Mouse (Mus musculus) midbrain, embryonic 15.5 days (tissue): ENCODE results near the gene Adcy5. TPM values are rescaled to one million over a fixed set of nuclear protein-coding genes. Genes with fewer than 3 reads are reported as not detected.
A peak's percentile ranks its signal among the peaks of the same experiment; 100 is the strongest.

Experiments
- ATAC-seq: fragments of 200-750 bp; cut with Nextera tagmentation; replicated peaks from 2 replicates; pipeline ENCODE4 v1.8.0; 2017; ENCODE audit warnings: moderate TSS enrichment
- H3K27ac ChIP-seq: fragments of 300-500 bp; sonication (generic); 2 replicates; pipeline ENCODE4 v1.5.1; 2015; ENCODE audit warnings: mild to moderate bottlenecking, inconsistent platforms
- H3K27me3 ChIP-seq: fragments of 300-500 bp; sonication (generic); replicated peaks from 2 replicates; pipeline ENCODE4 v1.6.1; 2015; ENCODE audit warnings: inconsistent platforms
- H3K36me3 ChIP-seq: fragments of 300-500 bp; sonication (generic); replicated peaks from 2 replicates; pipeline ENCODE4 v1.6.1; 2015; ENCODE audit warnings: inconsistent platforms
- H3K4me1 ChIP-seq: fragments of 300-500 bp; sonication (generic); 2 replicates; pipeline ENCODE4 v1.6.1; 2015; ENCODE audit warnings: inconsistent platforms
- H3K4me2 ChIP-seq: fragments of 300-500 bp; sonication (generic); 2 replicates; pipeline ENCODE4 v1.6.1; 2015; ENCODE audit warnings: inconsistent platforms, mild to moderate bottlenecking, moderate library complexity
- H3K4me3 ChIP-seq: fragments of 300-500 bp; sonication (generic); 2 replicates; pipeline ENCODE4 v1.5.1; 2015; ENCODE audit warnings: mild to moderate bottlenecking, inconsistent platforms
- H3K9ac ChIP-seq: fragments of 300-500 bp; sonication (generic); 2 replicates; pipeline ENCODE4 v1.6.1; 2015; ENCODE audit warnings: mild to moderate bottlenecking, inconsistent platforms
- H3K9me3 ChIP-seq: fragments of 300-500 bp; sonication (generic); 2 replicates; pipeline ENCODE4 v1.6.1; 2016; ENCODE audit warnings: inconsistent platforms
- WGBS: fragments of 180-500 bp; shearing (Covaris S2); methylation state at CpG from one replicate; pipeline ENCODE4 v1.1.7; 2015; ENCODE audit warnings: mixed read lengths; 5-methylcytosine and 5-hydroxymethylcytosine counted together
- polyA plus RNA-seq: library from polyadenylated mRNA; unstranded; fragments of >200 nt; fragmentation: Nextera tagmentation; extraction: Ambion mirVana; gene quantifications from 2 replicates; pipeline ENCODE4 v1.2.1, GENCODE M21; 2015

The Adcy5 gene
- polyA plus RNA-seq, 1 experiment from 2014 or later = 9.1 TPM

DNA sequence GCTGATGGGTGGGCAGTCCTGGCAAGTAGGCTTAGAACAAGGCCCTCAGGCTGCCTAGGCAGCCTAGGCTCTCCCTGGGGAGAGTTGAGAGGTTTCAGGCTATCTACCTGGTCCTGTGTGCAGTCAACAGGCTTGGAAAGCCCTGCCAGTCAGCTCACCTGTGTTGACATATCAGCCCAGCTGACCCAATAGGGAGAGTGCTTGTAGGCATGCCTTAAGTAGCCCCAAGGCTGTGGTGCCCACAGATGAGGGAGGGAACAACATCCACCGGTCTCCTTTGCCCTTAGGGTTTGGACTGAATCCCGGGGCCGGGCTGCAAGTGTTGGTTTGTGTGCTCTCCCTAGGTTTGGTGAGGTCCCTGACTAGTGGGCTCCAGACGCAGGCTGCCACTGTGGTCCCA is 37.8 kb downstream of the Adcy5 start:
- H3K27me3 ChIP-seq = no peaks in the 10 kb centered on the region
- no peak for ATAC-seq
- H3K4me1 ChIP-seq = no peaks in the 10 kb centered on the region
- WGBS = 75% methylated on average over 4 of the region's 4 CpGs
- H3K4me3 ChIP-seq = no peak overlapping the region
- no peak overlapping the region for H3K4me2 ChIP-seq
- no peak overlapping the region for H3K9ac ChIP-seq
- H3K36me3 ChIP-seq = no peaks in the 10 kb centered on the region
- H3K27ac ChIP-seq = no peak overlapping the region
- H3K9me3 ChIP-seq = no peaks in the 10 kb centered on the region

DNA sequence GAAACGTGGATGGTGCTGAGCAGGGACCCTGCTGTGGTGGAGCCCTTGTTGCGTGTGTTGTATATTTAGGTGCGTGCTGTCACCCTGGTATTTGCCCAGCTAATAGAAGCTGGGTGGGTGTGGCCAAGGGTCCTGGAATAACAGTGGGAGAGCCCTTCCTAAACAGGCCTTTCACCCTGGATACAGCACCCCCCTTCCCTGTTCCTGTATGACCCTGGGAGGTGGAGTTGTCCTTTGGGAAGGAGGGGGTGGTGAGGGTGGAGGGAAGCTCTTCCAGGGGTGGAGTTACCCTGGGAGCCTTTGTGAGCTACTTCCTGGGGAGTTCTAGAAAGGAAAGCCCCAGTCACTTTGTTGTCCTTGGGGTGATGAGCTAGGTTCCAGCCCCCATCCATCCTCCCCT is 38.7 kb downstream of the Adcy5 start:
- Histone ChIP-seq H3K9ac (no peak overlapping the region), H3K27me3 (no peaks in the 10 kb centered on the region), H3K4me2 (no peak overlapping the region), H3K36me3 (no peaks in the 10 kb centered on the region), H3K27ac (no peak overlapping the region), H3K4me3 (no peak overlapping the region), H3K9me3 (no peaks in the 10 kb centered on the region), H3K4me1 (no peaks in the 10 kb centered on the region)
- WGBS = 56% methylated on average over 3 of the region's 3 CpGs
- no peak for ATAC-seq

DNA sequence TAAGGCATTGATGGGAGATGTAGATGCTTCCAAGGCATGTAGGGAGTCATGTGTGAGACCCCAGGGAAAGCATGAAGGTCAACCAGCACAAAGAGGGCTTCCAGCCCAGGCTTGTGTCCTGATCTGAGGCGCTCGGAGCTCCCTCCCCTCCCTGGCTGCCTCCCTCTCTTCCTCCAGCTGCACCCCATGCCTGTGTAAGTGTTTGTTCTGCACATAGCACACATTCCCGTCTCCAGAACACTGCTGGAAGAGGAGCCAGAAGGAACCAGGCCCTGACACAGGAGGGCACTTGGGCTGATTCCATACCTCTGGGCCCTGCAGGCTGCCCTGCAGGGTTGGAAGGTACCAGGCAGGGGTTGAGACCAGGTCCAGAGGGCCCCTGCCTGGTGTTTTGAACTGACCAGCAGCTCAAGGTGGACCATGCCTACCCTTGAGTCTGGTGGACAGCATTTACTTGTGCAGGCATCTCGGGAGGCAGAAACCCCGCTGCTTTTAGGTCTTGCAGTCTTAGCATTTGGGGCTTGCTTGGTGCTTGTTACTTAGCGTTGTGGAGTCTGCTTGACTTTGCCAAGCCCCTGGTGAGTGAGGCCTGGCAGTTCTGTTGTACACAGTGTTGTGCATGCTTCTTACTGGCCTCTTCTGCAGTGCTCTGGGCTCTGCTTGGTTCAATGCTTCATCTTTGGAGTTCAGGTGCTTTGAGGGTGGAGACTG is 45.2 kb downstream of the Adcy5 start:
- Histone ChIP-seq H3K4me3 (no peak overlapping the region), H3K36me3 (no peaks in the 10 kb centered on the region), H3K4me1 (peaks cover 1% of the 10 kb centered on the region), H3K9me3 (no peaks in the 10 kb centered on the region), H3K27me3 (no peaks in the 10 kb centered on the region), H3K4me2 (no peak overlapping the region), H3K9ac (no peak overlapping the region), H3K27ac (0 out of 2 replicates have a peak overlapping the region, but pooled peaks have one; percentile 11)
- no peak for ATAC-seq
- 69% methylated on average over 6 of the region's 6 CpGs for whole genome bisulfite sequencing

DNA sequence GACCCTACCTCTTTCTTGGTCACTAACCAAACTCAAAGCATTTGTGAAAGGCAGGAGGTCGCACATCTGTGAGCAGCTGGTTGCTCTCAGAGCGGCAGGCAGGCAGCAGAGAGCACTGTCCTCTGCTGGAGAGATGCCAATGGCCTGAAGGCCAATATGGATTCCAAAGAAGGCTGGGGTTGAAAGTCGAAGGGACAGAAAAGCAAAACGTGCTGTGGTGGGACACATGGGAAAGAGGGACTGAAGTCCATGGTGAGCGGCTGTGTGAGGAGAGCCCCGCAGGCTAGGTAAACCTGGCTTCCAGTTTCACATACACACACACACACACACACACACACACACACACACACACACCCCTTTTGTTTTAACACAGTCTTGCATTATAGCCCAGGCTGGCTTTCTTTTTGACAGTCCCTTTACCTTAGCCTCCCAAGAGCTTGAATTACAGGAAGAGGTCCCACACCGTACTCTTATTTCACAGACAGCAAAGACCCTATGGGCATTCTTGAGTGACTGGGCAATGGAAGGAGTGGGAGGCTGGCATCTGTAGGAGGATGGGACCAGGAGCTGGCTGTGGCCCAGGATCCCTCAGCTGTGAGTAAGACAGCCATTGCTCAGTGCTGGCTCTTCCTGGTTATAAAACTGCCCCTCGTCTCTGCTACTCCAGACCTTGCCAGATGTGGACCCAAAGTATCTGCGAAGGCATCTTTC is 45.9 kb downstream of the Adcy5 start:
- Histone ChIP-seq H3K4me1 (peaks cover 8% of the 10 kb centered on the region), H3K4me2 (no peak overlapping the region), H3K36me3 (no peaks in the 10 kb centered on the region), H3K27me3 (no peaks in the 10 kb centered on the region), H3K9me3 (no peaks in the 10 kb centered on the region), H3K9ac (no peak overlapping the region), H3K27ac (0 out of 2 replicates have a peak overlapping the region, but pooled peaks have one; percentile 11), H3K4me3 (no peak overlapping the region)
- ATAC-seq = no peak
- WGBS = 78% methylated on average over 9 of the region's 9 CpGs

DNA sequence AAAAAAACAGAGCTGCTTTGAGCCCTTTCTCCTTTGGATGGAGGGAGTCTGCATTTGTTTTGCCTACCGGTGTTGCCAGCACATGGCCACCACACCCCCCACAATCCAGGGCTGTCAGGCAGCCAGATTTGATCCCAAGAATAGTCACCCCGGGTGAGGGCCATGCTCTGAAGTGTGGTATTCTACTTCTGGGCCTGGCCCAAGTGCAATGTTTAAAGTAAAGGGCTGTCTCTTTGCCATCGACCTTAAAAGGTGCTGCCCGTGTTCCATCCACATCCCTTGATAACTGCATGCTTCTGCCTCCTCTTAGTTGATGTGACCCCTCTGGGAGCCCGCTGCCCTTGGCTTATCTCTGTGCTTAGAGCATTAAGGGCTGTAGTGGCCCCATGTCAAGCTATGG is 46.6 kb downstream of the Adcy5 start:
- Histone ChIP-seq H3K36me3 (no peaks in the 10 kb centered on the region), H3K9me3 (no peaks in the 10 kb centered on the region), H3K9ac (no peak overlapping the region), H3K27ac (no peak overlapping the region), H3K4me2 (no peak overlapping the region), H3K4me3 (no peak overlapping the region), H3K27me3 (no peaks in the 10 kb centered on the region), H3K4me1 (peaks cover 15% of the 10 kb centered on the region)
- 81% methylated on average over 5 of the region's 5 CpGs for WGBS
- no peak for ATAC-seq

DNA sequence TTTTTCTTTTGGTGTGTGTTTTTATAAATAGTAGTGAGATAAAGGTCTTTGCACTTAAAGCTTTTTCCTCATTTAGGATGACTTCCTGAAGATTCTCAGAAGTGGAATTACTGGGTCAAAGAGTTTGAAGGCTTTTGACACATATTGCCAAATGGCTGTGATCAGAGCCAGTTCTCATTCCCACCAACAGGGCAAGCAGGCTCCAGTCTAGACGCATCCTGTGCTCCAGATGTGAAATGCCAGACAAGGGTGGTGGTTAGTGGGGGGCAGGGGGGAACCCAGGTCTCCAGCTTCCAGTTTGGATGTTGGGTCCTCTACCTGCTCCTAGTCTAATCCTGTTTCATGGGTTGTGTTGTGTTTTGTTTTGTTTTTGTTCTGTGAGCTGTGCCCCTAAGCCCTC is 48.8 kb downstream of the Adcy5 start:
- Histone ChIP-seq H3K4me1 (peaks cover 17% of the 10 kb centered on the region), H3K36me3 (no peaks in the 10 kb centered on the region), H3K9ac (no peak overlapping the region), H3K4me2 (no peak overlapping the region), H3K27ac (no peak overlapping the region), H3K27me3 (no peaks in the 10 kb centered on the region), H3K4me3 (no peak overlapping the region), H3K9me3 (no peaks in the 10 kb centered on the region)
- 57% methylated on average over 1 of the region's 1 CpGs for WGBS
- ATAC-seq = no peak

DNA sequence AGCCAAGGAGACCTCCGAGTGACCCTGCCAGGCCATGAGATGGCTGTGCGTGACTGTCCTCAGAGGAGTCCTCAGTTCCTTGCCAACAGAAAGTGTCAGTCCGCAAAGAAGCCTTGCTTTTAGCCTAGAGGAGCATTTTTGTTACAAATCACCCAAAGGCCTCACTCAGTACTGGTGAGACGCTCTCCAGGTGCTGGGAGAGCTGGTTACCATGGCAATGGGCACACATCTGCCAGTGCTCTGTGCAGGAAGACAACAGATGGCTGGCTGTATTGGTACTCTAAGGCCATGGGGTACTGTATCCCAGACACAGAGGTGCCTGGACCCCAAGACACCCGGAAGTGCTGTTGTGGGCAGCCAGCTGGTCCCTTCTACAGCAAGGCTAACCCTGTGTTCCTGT is 51.0 kb downstream of the Adcy5 start:
- Histone ChIP-seq H3K4me3 (no peak overlapping the region), H3K9me3 (no peaks in the 10 kb centered on the region), H3K36me3 (no peaks in the 10 kb centered on the region), H3K27me3 (no peaks in the 10 kb centered on the region), H3K4me2 (no peak overlapping the region), H3K4me1 (peaks cover 17% of the 10 kb centered on the region), H3K27ac (no peak overlapping the region), H3K9ac (no peak overlapping the region)
- 44% methylated on average over 5 of the region's 5 CpGs for WGBS
- peak; percentile 77 for ATAC-seq

DNA sequence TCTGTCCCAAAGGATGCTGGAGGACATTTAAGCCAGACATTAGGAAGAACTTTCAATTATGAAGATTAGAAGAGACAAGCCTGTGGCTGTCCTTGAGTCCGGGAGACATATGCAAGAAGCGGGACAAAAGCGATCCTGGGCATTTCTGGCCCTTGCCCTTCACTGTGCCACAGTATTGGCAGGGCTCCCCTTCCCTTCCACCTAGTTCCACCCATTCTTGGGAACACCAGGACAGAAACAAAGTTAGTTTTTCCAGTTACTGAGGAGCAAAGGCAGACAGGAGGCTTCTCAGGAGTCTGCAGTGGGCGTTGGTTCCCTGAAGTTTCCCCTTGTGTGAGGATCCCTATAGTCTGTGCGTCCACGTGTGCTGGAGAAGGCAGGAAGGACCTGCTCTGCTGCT is 51.7 kb downstream of the Adcy5 start:
- Histone ChIP-seq H3K4me2 (no peak overlapping the region), H3K9ac (no peak overlapping the region), H3K27ac (no peak overlapping the region), H3K27me3 (no peaks in the 10 kb centered on the region), H3K4me1 (peaks cover 17% of the 10 kb centered on the region), H3K9me3 (no peaks in the 10 kb centered on the region), H3K36me3 (no peaks in the 10 kb centered on the region), H3K4me3 (no peak overlapping the region)
- 78% methylated on average over 6 of the region's 6 CpGs for WGBS
- no peak for ATAC-seq

DNA sequence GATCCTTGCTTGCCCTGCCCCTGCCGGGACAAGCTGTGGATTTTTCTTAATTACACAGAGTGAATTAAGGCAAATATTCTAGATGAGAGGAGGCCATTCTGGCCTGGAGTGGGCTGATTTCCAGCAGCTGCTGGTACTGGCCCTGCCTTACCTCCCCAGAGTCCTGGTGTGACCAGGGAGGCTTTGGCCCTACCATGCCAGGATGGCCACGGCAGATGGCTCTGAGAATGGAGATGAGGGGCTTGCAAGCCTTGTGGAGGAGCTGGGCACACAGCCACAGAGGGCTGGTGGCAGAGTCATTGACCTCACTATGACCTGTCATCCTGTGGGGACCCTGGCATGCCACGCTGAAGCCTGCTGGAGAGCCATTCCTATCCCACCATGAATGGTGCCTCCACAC is 54.1 kb downstream of the Adcy5 start:
- no peak overlapping the region for H3K27ac ChIP-seq
- 75% methylated on average over 3 of the region's 3 CpGs for WGBS
- no peak overlapping the region for H3K4me3 ChIP-seq

DNA sequence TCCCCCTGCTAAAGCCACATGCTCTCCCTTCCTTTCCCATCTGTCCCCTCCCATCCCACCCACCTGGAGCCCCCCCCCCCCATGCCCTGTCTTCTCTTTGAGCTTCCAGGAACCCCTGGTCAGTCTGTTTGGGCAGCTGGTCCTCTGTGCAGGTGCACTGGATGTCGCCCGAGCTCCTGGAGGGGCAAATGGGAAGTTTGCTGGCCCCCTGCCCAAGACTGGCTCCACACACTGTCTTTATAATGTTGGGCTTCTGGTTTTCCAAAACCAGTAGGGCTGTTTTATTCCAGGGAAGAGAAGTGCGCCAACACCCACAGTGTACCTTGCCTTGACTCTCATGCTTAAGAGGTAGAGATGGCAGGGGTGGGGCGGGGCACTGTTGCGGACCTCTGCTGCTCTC is 55.1 kb downstream of the Adcy5 start:
- no peak overlapping the region for H3K4me3 ChIP-seq
- H3K36me3 ChIP-seq = no peaks in the 10 kb centered on the region
- no peak overlapping the region for H3K9ac ChIP-seq
- ATAC-seq = no peak
- no peak overlapping the region for H3K27ac ChIP-seq
- H3K4me2 ChIP-seq = no peak overlapping the region
- H3K4me1 ChIP-seq = peaks cover 17% of the 10 kb centered on the region
- WGBS = 89% methylated on average over 5 of the region's 5 CpGs
- no peaks in the 10 kb centered on the region for H3K27me3 ChIP-seq
- H3K9me3 ChIP-seq = no peaks in the 10 kb centered on the region

More for the DNA sequence above, 54.1 kb downstream of the Adcy5 start:
- Histone ChIP-seq H3K4me1 (peaks cover 17% of the 10 kb centered on the region), H3K9me3 (no peaks in the 10 kb centered on the region), H3K9ac (no peak overlapping the region), H3K27me3 (no peaks in the 10 kb centered on the region), H3K4me2 (no peak overlapping the region), H3K36me3 (no peaks in the 10 kb centered on the region)
- no peak for ATAC-seq

DNA sequence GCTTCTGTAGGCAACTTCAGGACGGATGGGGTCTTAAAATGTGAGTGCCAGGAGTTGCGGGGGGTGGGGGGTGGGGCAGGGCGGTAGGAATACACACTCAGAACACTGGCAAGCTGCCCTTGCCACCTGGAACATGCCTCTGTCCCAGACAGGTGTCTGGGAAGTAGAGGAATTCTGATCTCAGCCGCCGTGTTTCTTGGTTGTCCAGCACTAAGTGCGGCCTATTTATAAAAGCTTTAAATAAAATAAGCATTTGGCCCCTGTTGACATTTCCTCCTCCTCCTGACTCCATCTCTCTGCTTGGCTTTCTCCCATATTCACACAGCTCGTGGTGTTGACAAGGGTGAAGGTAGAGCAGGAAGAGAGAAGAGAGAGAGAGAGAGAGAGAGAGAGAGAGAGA is 60.4 kb downstream of the Adcy5 start:
- no peak for ATAC-seq
- no peak overlapping the region for H3K27ac ChIP-seq
- H3K36me3 ChIP-seq = no peaks in the 10 kb centered on the region
- H3K4me3 ChIP-seq = no peak overlapping the region
- WGBS = 66% methylated on average over 7 of the region's 7 CpGs
- H3K4me2 ChIP-seq = no peak overlapping the region
- no peak overlapping the region for H3K9ac ChIP-seq
- H3K27me3 ChIP-seq = no peaks in the 10 kb centered on the region
- no peaks in the 10 kb centered on the region for H3K4me1 ChIP-seq
- H3K9me3 ChIP-seq = no peaks in the 10 kb centered on the region

DNA sequence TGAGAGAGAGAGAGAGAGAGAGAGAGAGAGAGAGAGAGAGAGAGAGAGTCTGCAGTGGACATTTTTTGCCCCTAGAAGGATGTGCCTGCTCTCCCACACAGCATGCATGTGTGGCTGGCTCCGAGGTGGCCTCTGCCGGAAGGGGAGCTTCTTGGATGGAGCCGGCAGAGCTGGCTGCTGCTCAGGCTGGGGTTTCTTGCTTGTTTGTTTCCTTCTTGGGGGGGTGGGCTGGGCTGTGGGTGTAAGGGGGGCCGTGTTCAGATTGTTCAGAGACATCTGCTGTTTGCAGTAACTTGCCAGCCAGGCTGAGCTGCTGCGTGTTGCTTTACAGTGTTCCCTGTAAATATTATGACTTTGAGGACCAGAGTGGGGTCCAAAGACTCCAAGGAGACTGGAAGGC is 60.8 kb downstream of the Adcy5 start:
- Histone ChIP-seq H3K4me1 (no peaks in the 10 kb centered on the region), H3K27ac (no peak overlapping the region), H3K36me3 (no peaks in the 10 kb centered on the region), H3K9ac (no peak overlapping the region), H3K27me3 (no peaks in the 10 kb centered on the region), H3K9me3 (no peaks in the 10 kb centered on the region), H3K4me2 (no peak overlapping the region), H3K4me3 (no peak overlapping the region)
- 64% methylated on average over 5 of the region's 5 CpGs for WGBS
- ATAC-seq = no peak
